Mouse (Mus musculus) left cerebral cortex, adult 18-20 months (tissue): ENCODE results near the gene Hist1h2bq. TPM values are rescaled to one million over a fixed set of nuclear protein-coding genes. Genes with fewer than 3 reads are reported as not detected.

Source experiments
- microRNA-seq, 2 experiments: library from miRNA; unstranded; fragments of <30 nt; microRNA quantifications; one replicate each; pipeline ENCODE4 v1.2.0; 2021
- total RNA-seq, 2 experiments: library from RNA; stranded (reverse); gene quantifications; 2 replicates each; pipeline ENCODE4 v1.2.3; 2021

Hist1h2bq gene
- total RNA-seq, 2 experiments from 2014 or later: 23.2 to 34.4 TPM

Small RNA genes lying within 50 kb of the gene (microRNA-seq; reads per million reads assigned to microRNA genes)
- gene Gm19658 (0 reads per million in 2 experiments), gene Gm44346 (0 reads per million in 2 experiments), gene Gm44466 (0 reads per million in 2 experiments)

Other genes with a start within 250 kb of the Hist1h2bq start
- gene Olfr1364, start 228.4 kb downstream of the Hist1h2bq start, total RNA-seq: not detected
- not detected for gene Olfr1362, start 196.2 kb downstream of the Hist1h2bq start, total RNA-seq
- not detected for gene Olfr11, start 167.7 kb downstream of the Hist1h2bq start, total RNA-seq
- not detected for gene Olfr1361, start 146.8 kb downstream of the Hist1h2bq start, total RNA-seq
- gene Olfr1360, start 132.8 kb downstream of the Hist1h2bq start, total RNA-seq: not detected
- not detected for gene Olfr1359, start 112.1 kb downstream of the Hist1h2bq start, total RNA-seq
- gene Hist1h2bl, start 94.1 kb downstream of the Hist1h2bq start, total RNA-seq: 10 to 100 TPM; 20.0 to 20.4 TPM
- 10 to 100 TPM; 20.3 to 34.8 TPM for gene Hist1h2ai, start 93.8 kb downstream of the Hist1h2bq start, total RNA-seq
- gene Hist1h3h, start 92.5 kb downstream of the Hist1h2bq start, total RNA-seq: 10 to 100 TPM; 57.9 to 62.6 TPM
- 1 to 10 TPM; 2.7 to 2.9 TPM for gene Hist1h2bm, start 88.2 kb downstream of the Hist1h2bq start, total RNA-seq
- gene Hist1h4j, start 75.1 kb downstream of the Hist1h2bq start, total RNA-seq: 10 to 100 TPM; 21.0 to 22.9 TPM
- 100 to 1,000 TPM; 420 to 436 TPM for gene Hist1h4k, start 59.7 kb downstream of the Hist1h2bq start, total RNA-seq
- 10 to 100 TPM; 10.2 to 19.7 TPM for gene Hist1h2ak, start 56.4 kb downstream of the Hist1h2bq start, total RNA-seq
- gene Hist1h2bn, start 56.1 kb downstream of the Hist1h2bq start, total RNA-seq: 1 to 10 TPM; 6.3 to 9.2 TPM
- gene Hist1h1b, start 29.6 kb downstream of the Hist1h2bq start, total RNA-seq: 1 to 10 TPM; 8.4 to 9.0 TPM
- 10 to 100 TPM; 65.2 to 77.9 TPM for gene Hist1h3i, start 26.8 kb downstream of the Hist1h2bq start, total RNA-seq
- 1 to 10 TPM; 1.1 to 2.8 TPM for gene Hist1h2an, start 23.0 kb downstream of the Hist1h2bq start, total RNA-seq
- 1 to 10 TPM; 4.1 to 7.0 TPM for gene Hist1h2bp, start 22.7 kb downstream of the Hist1h2bq start, total RNA-seq
- 1 to 10 TPM in 1 of 2 experiments, not detected in 1; 6.2 TPM for gene Hist1h2ao, start 268 bp upstream of the Hist1h2bq start, total RNA-seq
- 100 to 1,000 TPM; 252 to 307 TPM for gene Hist1h4m, start 1.5 kb upstream of the Hist1h2bq start, total RNA-seq
- 10 to 100 TPM; 48.9 to 61.1 TPM for gene Hist1h4n, start 22.0 kb upstream of the Hist1h2bq start, total RNA-seq
- 10 to 100 TPM; 27.2 to 27.7 TPM for gene Hist1h2ap, start 23.3 kb upstream of the Hist1h2bq start, total RNA-seq
- 10 to 100 TPM; 22.9 to 33.6 TPM for gene Hist1h2br, start 23.5 kb upstream of the Hist1h2bq start, total RNA-seq
- 1 to 10 TPM; 3.0 to 3.8 TPM for gene Zfp184, start 134.9 kb upstream of the Hist1h2bq start, total RNA-seq
- gene Pom121l2, start 171.0 kb upstream of the Hist1h2bq start, total RNA-seq: not detected
- 1 to 10 TPM in 1 of 2 experiments, under 1 TPM in 1; 0.35 to 1.2 TPM for gene Prss16, start 199.5 kb upstream of the Hist1h2bq start, total RNA-seq
- gene Hist1h2ah, start 225.4 kb upstream of the Hist1h2bq start, total RNA-seq: 10 to 100 TPM; 24.4 to 38.7 TPM
- 10 to 100 TPM; 14.5 to 16.1 TPM for gene Hist1h2bk, start 225.7 kb upstream of the Hist1h2bq start, total RNA-seq
- gene Hist1h4i, start 231.2 kb upstream of the Hist1h2bq start, total RNA-seq: 10 to 100 TPM; 71.8 to 81.6 TPM
- 10 to 100 TPM in 1 of 2 experiments, 1 to 10 TPM in 1; 7.5 to 13.7 TPM for gene Hist1h2ag, start 232.7 kb upstream of the Hist1h2bq start, total RNA-seq
- gene Hist1h2bj, start 233.0 kb upstream of the Hist1h2bq start, total RNA-seq: 10 to 100 TPM in 1 of 2 experiments, 1 to 10 TPM in 1; 9.3 to 11.7 TPM